Mouse (Mus musculus) cerebellum, adult 2 months (tissue): Measurements from ENCODE around the gene Nr2e3.

Experiments used
- CTCF ChIP-seq: fragments of 200-500 bp; IDR thresholded peaks from 2 replicates; pipeline ENCODE4 v1.5.1; 2011; ENCODE audit warnings: low read depth, mild to moderate bottlenecking, control low read depth, low read length, moderate library complexity, borderline replicate concordance; ENCODE audit not compliant: insufficient read depth
- POLR2A ChIP-seq: fragments of 200-500 bp; IDR thresholded peaks from 2 replicates; pipeline ENCODE4 v1.6.1; 2011; ENCODE audit warnings: low read length, control low read depth, borderline replicate concordance; ENCODE audit not compliant: insufficient read depth

DNA sequence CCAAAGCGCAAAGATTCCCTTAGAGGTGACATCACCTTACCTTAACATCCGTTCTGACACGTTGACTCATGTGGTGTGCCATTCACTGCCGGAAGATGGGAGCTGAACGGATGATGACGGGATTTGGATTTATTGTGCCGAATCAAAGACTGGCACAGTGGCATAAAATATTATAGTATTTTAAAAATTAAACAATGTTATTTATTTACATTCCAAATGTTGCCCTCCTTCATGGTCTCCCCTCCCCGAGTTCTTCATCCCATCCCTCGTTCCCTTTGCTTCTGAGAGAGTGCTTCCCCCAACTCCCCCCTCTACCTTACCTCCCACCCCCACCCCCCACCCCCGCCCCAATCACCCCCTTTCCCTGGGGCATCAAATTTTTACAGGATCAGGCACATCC, at the start of gene Nr2e3:
- TF ChIP-seq POLR2A (no peak), CTCF (no peak)
